Mouse (Mus musculus) liver, postnatal 0 days (tissue): ENCODE data around the gene Prf1. TPM values are rescaled to one million over a fixed set of nuclear protein-coding genes. Genes with fewer than 3 reads are reported as not detected.

Source experiments
- ATAC-seq: fragments of 200-750 bp; cut with Nextera tagmentation; 2 replicates; pipeline ENCODE4 v1.8.0; 2017; ENCODE audit warnings: mild to moderate bottlenecking, moderate library complexity
- DNase-seq: peaks from one replicate; pipeline ENCODE4 v3.0.0-alpha.2; 2016
- H3K27ac ChIP-seq: fragments of 300-500 bp; sonication (generic); 2 replicates; pipeline ENCODE4 v1.5.1; 2014; ENCODE audit warnings: antibody characterized with exemption, moderate library complexity, mild to moderate bottlenecking, low read depth
- H3K27me3 ChIP-seq: fragments of 300-500 bp; sonication (generic); 2 replicates; pipeline ENCODE4 v1.6.1; 2014; ENCODE audit warnings: low read length, control low read depth, mixed read lengths; ENCODE audit not compliant: insufficient read depth
- H3K36me3 ChIP-seq: fragments of 300-500 bp; sonication (generic); replicated peaks from 2 replicates; pipeline ENCODE4 v1.6.1; 2014; ENCODE audit warnings: mild to moderate bottlenecking, control low read depth, low read length, moderate library complexity, mixed read lengths; ENCODE audit not compliant: insufficient read depth
- H3K4me1 ChIP-seq: fragments of 300-500 bp; sonication (generic); 2 replicates; pipeline ENCODE4 v1.6.1; 2014; ENCODE audit warnings: antibody characterized with exemption, mild to moderate bottlenecking, control low read depth; ENCODE audit not compliant: insufficient read depth
- H3K4me2 ChIP-seq: fragments of 300-500 bp; sonication (generic); 2 replicates; pipeline ENCODE4 v1.6.1; 2014; ENCODE audit warnings: low read depth, mild to moderate bottlenecking, low read length, moderate library complexity, mixed read lengths
- H3K4me3 ChIP-seq: fragments of 300-500 bp; sonication (generic); 2 replicates; pipeline ENCODE4 v1.5.1; 2014; ENCODE audit warnings: low read depth, low read length
- H3K9ac ChIP-seq: fragments of 300-500 bp; sonication (generic); replicated peaks from 2 replicates; pipeline ENCODE4 v1.6.1; 2014; ENCODE audit warnings: mild to moderate bottlenecking, moderate library complexity
- H3K9me3 ChIP-seq: fragments of 300-500 bp; sonication (generic); 2 replicates; pipeline ENCODE4 v1.6.1; 2016; ENCODE audit warnings: mild to moderate bottlenecking, control low read depth, low read length, mixed read lengths
- CTCF ChIP-seq: sonication (generic); IDR thresholded peaks from 2 replicates; pipeline ENCODE4 v1.5.1; 2016; ENCODE audit warnings: antibody characterized with exemption, low read depth
- EP300 ChIP-seq: IDR thresholded peaks from 2 replicates; pipeline ENCODE4 v1.6.1; 2016; ENCODE audit warnings: antibody characterized with exemption, low read depth, mild to moderate bottlenecking
- WGBS: fragments of 180-500 bp; shearing (Covaris S2); extraction: QIAGEN DNeasy Blood & Tissue Kit; methylation state at CpG from one replicate; pipeline ENCODE4 v1.1.7; 2014; ENCODE audit not compliant: insufficient replicate concordance; 5-methylcytosine and 5-hydroxymethylcytosine counted together
- polyA plus RNA-seq: library from polyadenylated mRNA; unstranded; fragments of >200 nt; fragmentation: Nextera tagmentation; extraction: Ambion mirVana; gene quantifications from 2 replicates; pipeline ENCODE4 v1.2.1, GENCODE M21; 2015

Prf1 gene
- polyA plus RNA-seq, 1 experiment from 2014 or later = 0.13 TPM

GRCm38 (mm10) chr10:61339216-61339615, 41.6 kb downstream of the Prf1 start:
- Histone ChIP-seq H3K4me2 (no peak overlapping the region), H3K9ac (no peak overlapping the region), H3K9me3 (no peaks in the 10 kb centered on the region), H3K27ac (no peak overlapping the region), H3K4me1 (peaks cover 3% of the 10 kb centered on the region; the same call in 1 of the 2 replicates), H3K27me3 (no peaks in the 10 kb centered on the region), H3K4me3 (no peak overlapping the region), H3K36me3 (no peaks in the 10 kb centered on the region)
- no peak for DNase-seq
- TF ChIP-seq CTCF = peak; percentile 37
- no peak for TF ChIP-seq EP300
- no peak for ATAC-seq
- WGBS = 79% methylated on average over 9 of the region's 9 CpGs

- H3K4me3 ChIP-seq = no peak overlapping the region
- H3K4me2 ChIP-seq = no peak overlapping the region
- H3K4me1 ChIP-seq = peaks cover 3% of the 10 kb centered on the region; the same call in 1 of the 2 replicates
- TF ChIP-seq CTCF (no peak), EP300 (no peak)
- WGBS = 68% methylated on average over 9 of the region's 9 CpGs
- H3K27me3 ChIP-seq = no peaks in the 10 kb centered on the region
- ATAC-seq (peak; percentile 72), DNase-seq (peak; percentile 42)
- no peak overlapping the region for H3K9ac ChIP-seq
- H3K9me3 ChIP-seq = no peaks in the 10 kb centered on the region
- no peaks in the 10 kb centered on the region for H3K36me3 ChIP-seq
- no peak overlapping the region for H3K27ac ChIP-seq
Measured at GRCm38 (mm10) chr10:61340247-61340646, 42.6 kb downstream of the Prf1 start.

GRCm38 (mm10) chr10:61341045-61341444, 43.4 kb downstream of the Prf1 start:
- Histone ChIP-seq H3K9ac (no peak overlapping the region), H3K36me3 (no peaks in the 10 kb centered on the region), H3K27ac (no peak overlapping the region), H3K4me3 (no peak overlapping the region), H3K4me2 (no peak overlapping the region), H3K4me1 (peaks cover 3% of the 10 kb centered on the region; the same call in 1 of the 2 replicates), H3K9me3 (no peaks in the 10 kb centered on the region), H3K27me3 (no peaks in the 10 kb centered on the region)
- DNase-seq (no peak), ATAC-seq (no peak)
- WGBS = 81% methylated on average over 5 of the region's 5 CpGs
- TF ChIP-seq EP300 (no peak), CTCF (no peak)

- TF ChIP-seq CTCF = peak; percentile 93
- no peak for TF ChIP-seq EP300
- 46% methylated on average over 6 of the region's 6 CpGs for WGBS
- DNase-seq (peak; percentile 77), ATAC-seq (peak; percentile 49; the same call in 1 of the 2 replicates)
- H3K9ac ChIP-seq = no peak overlapping the region
- H3K4me3 ChIP-seq = no peak overlapping the region
- H3K27ac ChIP-seq = no peak overlapping the region
- peaks cover 3% of the 10 kb centered on the region; the same call in 1 of the 2 replicates for H3K4me1 ChIP-seq
- H3K4me2 ChIP-seq = no peak overlapping the region
- H3K27me3 ChIP-seq = no peaks in the 10 kb centered on the region
- no peaks in the 10 kb centered on the region for H3K9me3 ChIP-seq
- no peaks in the 10 kb centered on the region for H3K36me3 ChIP-seq
Measured at GRCm38 (mm10) chr10:61341557-61341956, 43.9 kb downstream of the Prf1 start.

GRCm38 (mm10) chr10:61342750-61343149, 45.1 kb downstream of the Prf1 start:
- H3K4me2 ChIP-seq = no peak overlapping the region
- no peak for ATAC-seq
- H3K4me1 ChIP-seq = peaks cover 3% of the 10 kb centered on the region; the same call in 1 of the 2 replicates
- TF ChIP-seq CTCF (no peak), EP300 (no peak)
- no peak overlapping the region for H3K9ac ChIP-seq
- WGBS = 83% methylated on average over 13 of the region's 13 CpGs
- H3K9me3 ChIP-seq = no peaks in the 10 kb centered on the region
- no peak for DNase-seq
- no peak overlapping the region for H3K27ac ChIP-seq
- H3K4me3 ChIP-seq = no peak overlapping the region
- no peaks in the 10 kb centered on the region for H3K27me3 ChIP-seq
- H3K36me3 ChIP-seq = no peaks in the 10 kb centered on the region

GRCm38 (mm10) chr10:61343950-61344349, 46.3 kb downstream of the Prf1 start:
- no peak overlapping the region for H3K27ac ChIP-seq

More at GRCm38 (mm10) chr10:61343950-61344349, 46.3 kb downstream of the Prf1 start:
- Histone ChIP-seq H3K4me1 (peaks cover 3% of the 10 kb centered on the region; the same call in 1 of the 2 replicates), H3K27me3 (no peaks in the 10 kb centered on the region), H3K36me3 (no peaks in the 10 kb centered on the region), H3K9me3 (no peaks in the 10 kb centered on the region), H3K4me2 (no peak overlapping the region), H3K4me3 (no peak overlapping the region), H3K9ac (no peak overlapping the region)
- TF ChIP-seq EP300 (no peak), CTCF (peak; percentile 90)
- DNase-seq (peak; percentile 78), ATAC-seq (no peak)
- 62% methylated on average over 8 of the region's 8 CpGs for WGBS
